Mouse (Mus musculus) kidney, adult 2 months (tissue): ENCODE measurements around the gene Slc40a1.

Experiments used
- CTCF ChIP-seq: fragments of 200-500 bp; conservative IDR thresholded peaks from 2 replicates; pipeline ENCODE4 v1.5.1; 2011; ENCODE audit warnings: low read depth, mild to moderate bottlenecking, control low read depth, low read length, moderate library complexity, mixed read lengths; ENCODE audit not compliant: insufficient read depth, insufficient read length
- POLR2A ChIP-seq: fragments of 200-500 bp; IDR thresholded peaks from one replicate; pipeline ENCODE4 v1.6.1; 2011; ENCODE audit warnings: low read depth, low read length, control low read depth

- TF ChIP-seq POLR2A (no peak), CTCF (no peak)
These were observed 44.2 kb downstream of the Slc40a1 start for GRCm38 (mm10) chr1:45882076-45882475.
